Mouse (Mus musculus) intestine, embryonic 14.5 days (tissue): ENCODE results near the gene Rps16. TPM values are rescaled to one million over a fixed set of nuclear protein-coding genes. Genes with fewer than 3 reads are reported as not detected.

Source experiments
- ATAC-seq: fragments of 200-750 bp; cut with Nextera tagmentation; replicated peaks from 2 replicates; pipeline ENCODE4 v1.8.0; 2017; ENCODE audit warnings: low read depth, moderate number of reproducible peaks, moderate TSS enrichment, moderate library complexity; ENCODE audit not compliant: low FRiP score, low TSS enrichment
- DNase-seq: peaks from one replicate; pipeline ENCODE4 v3.0.0-alpha.2; 2018; ENCODE audit warnings: low spot score
- H3K27ac ChIP-seq: fragments of 300-500 bp; sonication (generic); 2 replicates; pipeline ENCODE4 v1.5.1; 2014; ENCODE audit warnings: low read depth, mild to moderate bottlenecking, control low read depth
- H3K27me3 ChIP-seq: fragments of 300-500 bp; sonication (generic); replicated peaks from 2 replicates; pipeline ENCODE4 v1.6.1; 2014; ENCODE audit warnings: low read length, control low read depth; ENCODE audit not compliant: control insufficient read depth, insufficient read depth
- H3K36me3 ChIP-seq: fragments of 300-500 bp; sonication (generic); 2 replicates; pipeline ENCODE4 v1.6.1; 2014; ENCODE audit warnings: low read length, control low read depth; ENCODE audit not compliant: control insufficient read depth, insufficient read depth
- H3K4me1 ChIP-seq: fragments of 300-500 bp; sonication (generic); replicated peaks from 2 replicates; pipeline ENCODE4 v1.6.1; 2014; ENCODE audit warnings: low read length, control low read depth, mixed read lengths; ENCODE audit not compliant: control insufficient read depth, insufficient read depth
- H3K4me2 ChIP-seq: fragments of 300-500 bp; sonication (generic); 2 replicates; pipeline ENCODE4 v1.6.1; 2014; ENCODE audit warnings: low read length
- H3K4me3 ChIP-seq: fragments of 300-500 bp; sonication (generic); 2 replicates; pipeline ENCODE4 v1.5.1; 2014; ENCODE audit warnings: low read depth, low read length, control low read depth, mixed read lengths
- H3K9ac ChIP-seq: fragments of 300-500 bp; sonication (generic); 2 replicates; pipeline ENCODE4 v1.6.1; 2014; ENCODE audit warnings: mild to moderate bottlenecking, low read length
- H3K9me3 ChIP-seq: fragments of 300-500 bp; sonication (generic); 2 replicates; pipeline ENCODE4 v1.6.1; 2016; ENCODE audit warnings: low read length, control low read depth; ENCODE audit not compliant: control insufficient read depth
- WGBS: fragments of 180-500 bp; shearing (Covaris S2); extraction: QIAGEN DNeasy Blood & Tissue Kit; methylation state at CpG from one replicate; pipeline ENCODE4 v1.1.7; 2014; 5-methylcytosine and 5-hydroxymethylcytosine counted together
- polyA plus RNA-seq: library from polyadenylated mRNA; unstranded; fragments of >200 nt; fragmentation: Nextera tagmentation; extraction: Ambion mirVana; gene quantifications from 2 replicates; pipeline ENCODE4 v1.2.1, GENCODE M21; 2014

Rps16 gene
- polyA plus RNA-seq, 1 experiment from 2014 or later, result 1,495 TPM

GRCm38 (mm10) chr7:28374647-28375046 is 24.2 kb downstream of the Rps16 start:
- Histone ChIP-seq H3K9ac (no peak overlapping the region), H3K27me3 (no peaks in the 10 kb centered on the region), H3K4me2 (peak overlapping the region; percentile 80), H3K4me3 (peak overlapping the region; percentile 91; the same call in 1 of the 2 replicates), H3K27ac (peak overlapping the region; percentile 100), H3K9me3 (no peaks in the 10 kb centered on the region), H3K4me1 (peaks cover 47% of the 10 kb centered on the region), H3K36me3 (peaks cover 18% of the 10 kb centered on the region)
- ATAC-seq (no peak), DNase-seq (no peak)
- WGBS, result 74% methylated on average over 10 of the region's 10 CpGs

GRCm38 (mm10) chr7:28375176-28375921 is 24.9 kb downstream of the Rps16 start:
- WGBS, result under 1% methylated on average over 36 of the region's 36 CpGs

GRCm38 (mm10) chr7:28376011-28376771 is 25.7 kb downstream of the Rps16 start:
- peak overlapping the region; percentile 80 for H3K4me2 ChIP-seq
- H3K9me3 ChIP-seq, result no peaks in the 10 kb centered on the region
- no peaks in the 10 kb centered on the region for H3K27me3 ChIP-seq
- peak overlapping the region; percentile 91 for H3K4me3 ChIP-seq
- peaks cover 45% of the 10 kb centered on the region for H3K4me1 ChIP-seq
- H3K9ac ChIP-seq, result peak overlapping the region; percentile 69
- DNase-seq (peak; percentile 84), ATAC-seq (no peak; the same call in 1 of the 2 replicates)
- WGBS, result 2% methylated on average over 30 of the region's 30 CpGs
- peak overlapping the region; percentile 100 for H3K27ac ChIP-seq
- H3K36me3 ChIP-seq, result peaks cover 11% of the 10 kb centered on the region; the same call in 1 of the 2 replicates

More at GRCm38 (mm10) chr7:28375176-28375921, 24.9 kb downstream of the Rps16 start:
- H3K4me2 ChIP-seq, result peak overlapping the region; percentile 80
- H3K9ac ChIP-seq, result peak overlapping the region; percentile 69
- H3K27me3 ChIP-seq, result no peaks in the 10 kb centered on the region
- DNase-seq (peak; percentile 91), ATAC-seq (peak; percentile 30)
- peak overlapping the region; percentile 91 for H3K4me3 ChIP-seq
- no peaks in the 10 kb centered on the region for H3K9me3 ChIP-seq
- peaks cover 43% of the 10 kb centered on the region for H3K4me1 ChIP-seq
- H3K36me3 ChIP-seq, result peaks cover 11% of the 10 kb centered on the region; the same call in 1 of the 2 replicates
- H3K27ac ChIP-seq, result peak overlapping the region; percentile 100

- peak overlapping the region; percentile 100 for H3K27ac ChIP-seq
- H3K9ac ChIP-seq, result peak overlapping the region; percentile 86
- no peaks in the 10 kb centered on the region for H3K27me3 ChIP-seq
- ATAC-seq, result no peak
- H3K4me1 ChIP-seq, result peaks cover 55% of the 10 kb centered on the region
- H3K36me3 ChIP-seq, result peaks cover 11% of the 10 kb centered on the region; the same call in 1 of the 2 replicates
- 71% methylated on average over 18 of the region's 18 CpGs for WGBS
- H3K9me3 ChIP-seq, result no peaks in the 10 kb centered on the region
- H3K4me3 ChIP-seq, result peak overlapping the region; percentile 91
- peak overlapping the region; percentile 80 for H3K4me2 ChIP-seq
- no peak for DNase-seq
Observed at GRCm38 (mm10) chr7:28377190-28378065, 27.0 kb downstream of the Rps16 start.

- Histone ChIP-seq H3K36me3 (peaks cover 11% of the 10 kb centered on the region; the same call in 1 of the 2 replicates), H3K27me3 (no peaks in the 10 kb centered on the region), H3K4me2 (peak overlapping the region; percentile 80), H3K4me1 (peaks cover 62% of the 10 kb centered on the region), H3K4me3 (peak overlapping the region; percentile 91), H3K27ac (peak overlapping the region; percentile 100), H3K9me3 (no peaks in the 10 kb centered on the region), H3K9ac (peak overlapping the region; percentile 86)
- ATAC-seq (no peak), DNase-seq (peak; percentile 80)
- WGBS, result 30% methylated on average over 31 of the region's 32 CpGs
Observed at GRCm38 (mm10) chr7:28378066-28378690, 27.7 kb downstream of the Rps16 start.

- H3K4me3 ChIP-seq, result peak overlapping the region; percentile 91
- peak overlapping the region; percentile 100 for H3K27ac ChIP-seq
- H3K36me3 ChIP-seq, result peaks cover 11% of the 10 kb centered on the region; the same call in 1 of the 2 replicates
- under 1% methylated on average over 53 of the region's 53 CpGs for WGBS
- ATAC-seq, result peak; percentile 35
- peak overlapping the region; percentile 80 for H3K4me2 ChIP-seq
- H3K27me3 ChIP-seq, result no peaks in the 10 kb centered on the region
- H3K4me1 ChIP-seq, result peaks cover 60% of the 10 kb centered on the region
- DNase-seq, result peak; percentile 95
- peak overlapping the region; percentile 86 for H3K9ac ChIP-seq
- H3K9me3 ChIP-seq, result no peaks in the 10 kb centered on the region
Observed at GRCm38 (mm10) chr7:28378769-28379651, 28.6 kb downstream of the Rps16 start.

- Histone ChIP-seq H3K9ac (peak within 1 kb of the TSS; percentile 86), H3K4me2 (peak within 1 kb of the TSS; percentile 80), H3K4me1 (peaks cover 60% of the 10 kb centered on the region), H3K27me3 (no peaks in the 10 kb centered on the region), H3K27ac (peak within 1 kb of the TSS; percentile 100), H3K4me3 (peak within 1 kb of the TSS; percentile 91), H3K9me3 (no peaks in the 10 kb centered on the region), H3K36me3 (peaks cover 17% of the 10 kb centered on the region; the same call in 1 of the 2 replicates)
- ATAC-seq, result no peak
- WGBS, result 42% methylated on average over 17 of the region's 17 CpGs
- DNase-seq, result no peak
Observed at GRCm38 (mm10) chr7:28380237-28381016, 30.0 kb downstream of the Rps16 start, which contains the start of gene Zfp36. Gene Zfp36, minus strand, starts transcription at chr7:28380253.
